Mouse (Mus musculus) forebrain, postnatal 0 days (tissue): ENCODE measurements around the gene Senp2. TPM values are rescaled to one million over a fixed set of nuclear protein-coding genes. Genes with fewer than 3 reads are reported as not detected.

Experiments used
- ATAC-seq: fragments of 200-750 bp; cut with Nextera tagmentation; 2 replicates; pipeline ENCODE4 v1.8.0; 2017; ENCODE audit warnings: mild to moderate bottlenecking, moderate library complexity
- DNase-seq: peaks from one replicate; pipeline ENCODE4 v3.0.0-alpha.2; 2015
- H3K27ac ChIP-seq: fragments of 300-500 bp; sonication (generic); 2 replicates; pipeline ENCODE4 v1.5.1; 2014; ENCODE audit warnings: low read depth, mild to moderate bottlenecking, antibody characterized with exemption, low read length, moderate library complexity, mixed read lengths
- H3K27me3 ChIP-seq: fragments of 300-500 bp; sonication (generic); 2 replicates; pipeline ENCODE4 v1.6.1; 2014; ENCODE audit warnings: mild to moderate bottlenecking, low read length, mixed read lengths; ENCODE audit not compliant: insufficient read depth
- H3K36me3 ChIP-seq: fragments of 300-500 bp; sonication (generic); 2 replicates; pipeline ENCODE4 v1.6.1; 2014; ENCODE audit warnings: mild to moderate bottlenecking, moderate library complexity; ENCODE audit not compliant: insufficient read depth
- H3K4me1 ChIP-seq: fragments of 300-500 bp; sonication (generic); 2 replicates; pipeline ENCODE4 v1.6.1; 2014; ENCODE audit warnings: antibody characterized with exemption; ENCODE audit not compliant: insufficient read depth
- H3K4me2 ChIP-seq: fragments of 300-500 bp; sonication (generic); 2 replicates; pipeline ENCODE4 v1.6.1; 2014; ENCODE audit warnings: low read depth, mild to moderate bottlenecking, moderate library complexity
- H3K4me3 ChIP-seq: fragments of 300-500 bp; sonication (generic); 2 replicates; pipeline ENCODE4 v1.5.1; 2014; ENCODE audit warnings: low read depth, low read length, mixed read lengths
- H3K9ac ChIP-seq: fragments of 300-500 bp; sonication (generic); 2 replicates; pipeline ENCODE4 v1.6.1; 2014; ENCODE audit warnings: mild to moderate bottlenecking
- H3K9me3 ChIP-seq: fragments of 300-500 bp; sonication (generic); 2 replicates; pipeline ENCODE4 v1.6.1; 2016; ENCODE audit warnings: low read length
- CTCF ChIP-seq: sonication (generic); IDR thresholded peaks from 2 replicates; pipeline ENCODE4 v1.5.1; 2016; ENCODE audit warnings: antibody characterized with exemption, control low read depth, low read depth
- WGBS: fragments of 180-500 bp; shearing (Covaris S2); extraction: QIAGEN DNeasy Blood & Tissue Kit; methylation state at CpG from one replicate; pipeline ENCODE4 v1.1.7; 2014; 5-methylcytosine and 5-hydroxymethylcytosine counted together
- polyA plus RNA-seq: library from polyadenylated mRNA; unstranded; fragments of >200 nt; fragmentation: Nextera tagmentation; extraction: Ambion mirVana; gene quantifications from 2 replicates; pipeline ENCODE4 v1.2.1, GENCODE M21; 2015
- total RNA-seq: library from RNA; depleted of rRNA; stranded (reverse); fragments of >200 nt; gene quantifications from 2 replicates; pipeline ENCODE4 v1.2.3, GENCODE M21; 2014

The Senp2 gene
- total and polyA plus RNA-seq, 2 experiments from 2014 or later, result 42.1 to 49.1 TPM

- no peak for DNase-seq
Observed at GRCm38 (mm10) chr16:21996402-21996801, 12.9 kb upstream of the Senp2 start.

DNA sequence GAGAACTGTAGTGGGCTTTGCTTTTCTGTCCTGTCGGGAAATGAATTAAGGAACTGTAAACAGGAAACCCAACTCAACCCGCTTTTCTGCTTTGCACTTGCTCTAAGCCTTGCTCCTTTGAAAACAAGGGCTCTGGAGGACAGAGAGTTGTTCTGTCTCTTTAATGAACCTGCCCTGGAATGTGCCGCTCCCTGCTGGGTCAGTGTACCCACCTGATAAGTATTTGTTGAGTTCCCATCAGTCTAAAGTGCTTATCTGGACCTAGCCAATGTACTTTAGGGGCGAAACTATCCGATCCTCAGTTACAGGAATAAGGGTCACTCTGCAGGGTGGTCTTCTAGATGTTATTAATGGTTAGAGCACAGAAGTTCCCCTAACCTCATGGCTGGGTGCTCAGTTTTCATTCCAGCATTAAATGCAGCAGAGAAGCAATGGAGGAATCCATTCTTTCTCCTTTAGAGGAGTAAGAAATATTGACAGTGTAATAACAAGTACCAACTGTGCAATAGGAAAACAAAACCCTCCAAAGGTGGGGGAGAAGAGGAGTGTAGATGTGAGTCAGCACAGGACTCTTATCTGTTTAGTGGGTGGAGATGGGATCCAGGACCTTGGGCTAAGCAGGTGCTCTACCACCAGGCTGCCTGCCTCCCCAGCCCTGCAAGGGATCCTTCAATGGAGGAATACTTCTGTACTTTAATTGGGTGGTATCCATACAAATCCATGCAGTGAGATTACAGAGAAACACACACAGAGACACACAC is 12.2 kb upstream of the Senp2 start:
- Histone ChIP-seq H3K4me1 (no peaks in the 10 kb centered on the region), H3K9me3 (no peaks in the 10 kb centered on the region), H3K27me3 (no peaks in the 10 kb centered on the region), H3K4me3 (no peak overlapping the region), H3K36me3 (no peaks in the 10 kb centered on the region), H3K9ac (no peak overlapping the region), H3K4me2 (no peak overlapping the region), H3K27ac (no peak overlapping the region)
- TF ChIP-seq CTCF, result no peak
- 70% methylated on average over 5 of the region's 5 CpGs for WGBS
- no peak for ATAC-seq
- DNase-seq, result no peak

More at GRCm38 (mm10) chr16:21996402-21996801, 12.9 kb upstream of the Senp2 start:
- Histone ChIP-seq H3K4me2 (no peak overlapping the region), H3K4me1 (no peaks in the 10 kb centered on the region), H3K4me3 (no peak overlapping the region), H3K36me3 (no peaks in the 10 kb centered on the region), H3K9ac (no peak overlapping the region), H3K27ac (no peak overlapping the region), H3K9me3 (no peaks in the 10 kb centered on the region), H3K27me3 (no peaks in the 10 kb centered on the region)
- no peak for ATAC-seq
- TF ChIP-seq CTCF, result no peak
- 72% methylated on average over 4 of the region's 4 CpGs for WGBS

- Histone ChIP-seq H3K4me2 (no peak overlapping the region), H3K4me3 (no peak overlapping the region), H3K4me1 (no peaks in the 10 kb centered on the region), H3K27ac (no peak overlapping the region), H3K9ac (no peak overlapping the region), H3K27me3 (no peaks in the 10 kb centered on the region), H3K9me3 (no peaks in the 10 kb centered on the region), H3K36me3 (no peaks in the 10 kb centered on the region)
- ATAC-seq (no peak), DNase-seq (no peak)
- WGBS, result 86% methylated on average over 5 of the region's 5 CpGs
- no peak for TF ChIP-seq CTCF
Observed at GRCm38 (mm10) chr16:21998061-21998460, 11.2 kb upstream of the Senp2 start.

DNA sequence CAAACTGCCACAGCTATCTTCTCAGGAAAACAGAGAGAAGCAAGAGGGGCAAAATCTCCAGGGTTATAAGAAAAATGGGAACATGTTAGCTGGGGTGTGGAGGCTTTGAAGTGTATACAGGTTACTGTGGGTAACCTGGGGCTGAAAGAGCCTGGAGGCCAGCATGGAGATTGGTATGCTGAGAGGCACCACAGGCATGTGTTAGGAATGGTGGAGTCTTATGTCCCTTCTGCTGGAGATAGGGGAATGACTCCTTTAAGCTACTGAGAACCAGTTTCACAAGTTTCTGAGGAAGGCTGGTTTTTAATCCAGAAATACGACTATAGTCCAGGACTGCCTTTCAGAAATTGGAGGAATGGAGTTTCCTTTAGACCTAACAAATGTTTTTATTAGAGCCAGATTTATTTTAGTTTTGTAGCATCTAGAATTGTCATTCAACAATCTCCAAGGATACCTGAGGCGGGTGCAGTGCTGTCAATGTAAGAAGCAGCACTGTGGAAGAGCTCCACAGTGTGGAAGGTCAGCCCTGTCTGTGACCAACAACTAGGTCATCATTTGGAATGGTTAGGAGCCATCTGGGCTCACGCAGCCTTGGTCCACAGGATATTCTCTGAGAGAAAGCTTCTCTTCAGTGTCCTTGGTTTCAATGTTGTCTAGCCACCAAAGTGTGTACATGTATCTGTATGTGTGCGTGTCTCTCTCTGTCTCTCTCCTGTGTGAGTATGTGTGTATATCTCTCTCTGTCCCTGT is 9.2 kb upstream of the Senp2 start:
- Histone ChIP-seq H3K4me3 (no peak overlapping the region), H3K9me3 (no peaks in the 10 kb centered on the region), H3K27me3 (no peaks in the 10 kb centered on the region), H3K4me2 (no peak overlapping the region), H3K4me1 (no peaks in the 10 kb centered on the region), H3K36me3 (no peaks in the 10 kb centered on the region), H3K9ac (no peak overlapping the region), H3K27ac (no peak overlapping the region)
- DNase-seq, result no peak
- ATAC-seq, result no peak
- WGBS, result 78% methylated on average over 4 of the region's 4 CpGs
- no peak for TF ChIP-seq CTCF

GRCm38 (mm10) chr16:22001172-22001571 is 8.1 kb upstream of the Senp2 start:
- DNase-seq, result no peak
- WGBS, result 70% methylated on average over 4 of the region's 4 CpGs
- Histone ChIP-seq H3K9me3 (no peaks in the 10 kb centered on the region), H3K4me2 (no peak overlapping the region), H3K27me3 (no peaks in the 10 kb centered on the region), H3K36me3 (no peaks in the 10 kb centered on the region), H3K27ac (no peak overlapping the region), H3K4me3 (no peak overlapping the region), H3K4me1 (no peaks in the 10 kb centered on the region), H3K9ac (no peak overlapping the region)
- TF ChIP-seq CTCF, result no peak; the same call in 1 of the 2 replicates
- ATAC-seq, result no peak

DNA sequence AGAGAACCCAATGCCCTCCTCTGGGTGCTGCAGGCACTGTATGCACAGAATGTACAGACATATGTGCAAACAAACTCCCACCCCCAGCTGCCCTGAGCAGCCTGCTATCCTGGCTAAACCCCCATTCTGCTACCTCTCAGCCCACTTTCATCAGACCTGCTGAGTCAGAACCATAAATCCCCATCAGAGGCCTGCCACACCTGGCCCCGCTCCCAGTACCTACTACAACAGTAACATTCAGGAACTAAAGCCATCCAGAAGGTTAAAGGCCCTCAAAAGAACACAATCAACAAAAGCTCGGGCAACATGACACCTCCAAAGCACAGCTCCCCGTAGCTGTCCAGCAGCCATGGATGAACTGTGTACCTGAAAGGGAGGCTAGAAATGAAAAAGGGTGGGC is 7.7 kb upstream of the Senp2 start:
- no peak for ATAC-seq
- no peak overlapping the region for H3K27ac ChIP-seq
- no peak overlapping the region for H3K4me2 ChIP-seq
- 55% methylated on average over 3 of the region's 3 CpGs for WGBS
- no peaks in the 10 kb centered on the region for H3K36me3 ChIP-seq
- H3K4me3 ChIP-seq, result no peak overlapping the region
- no peak for DNase-seq
- no peaks in the 10 kb centered on the region for H3K27me3 ChIP-seq
- no peaks in the 10 kb centered on the region for H3K4me1 ChIP-seq
- TF ChIP-seq CTCF, result no peak
- no peaks in the 10 kb centered on the region for H3K9me3 ChIP-seq
- no peak overlapping the region for H3K9ac ChIP-seq

DNA sequence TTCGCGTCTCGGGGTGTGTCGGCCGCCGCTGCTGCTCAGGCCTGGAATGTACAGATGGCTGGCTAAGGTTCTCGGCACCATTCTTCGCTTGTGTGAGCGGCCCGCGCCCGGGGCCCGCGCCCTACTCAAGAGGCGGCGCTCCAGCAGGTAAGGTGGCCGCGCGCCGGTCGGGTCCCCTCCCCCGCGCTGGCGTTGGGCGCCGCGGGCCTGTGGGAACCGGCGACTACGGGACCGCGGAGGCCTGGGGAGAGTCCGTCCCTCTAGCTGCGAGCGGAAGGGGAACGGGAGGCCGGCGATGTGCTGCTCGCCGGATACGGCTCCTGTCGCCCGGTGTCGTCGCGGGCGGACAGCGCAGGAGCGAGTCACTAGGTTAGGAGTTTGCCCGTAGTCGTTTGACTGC is 312 bp downstream of the Senp2 start:
- Histone ChIP-seq H3K4me1 (peaks cover 8% of the 10 kb centered on the region; the same call in 1 of the 2 replicates), H3K27ac (peak overlapping the region; percentile 73), H3K9me3 (no peaks in the 10 kb centered on the region), H3K36me3 (peaks cover 7% of the 10 kb centered on the region; the same call in 1 of the 2 replicates), H3K9ac (peak overlapping the region; percentile 83), H3K4me2 (peak overlapping the region; percentile 63), H3K27me3 (no peaks in the 10 kb centered on the region), H3K4me3 (peak overlapping the region; percentile 96)
- peak; percentile 44 for ATAC-seq
- no peak for DNase-seq
- TF ChIP-seq CTCF, result no peak
- under 1% methylated on average over 45 of the region's 51 CpGs for WGBS
